Mouse (Mus musculus) gastrocnemius, adult 8-10 months (tissue): Measurements from ENCODE around the gene Slc35b1. TPM values are rescaled to one million over a fixed set of nuclear protein-coding genes. Genes with fewer than 3 reads are reported as not detected.

Experiments used
- DNase-seq, 2 experiments: peaks; one replicate each; pipeline ENCODE4 v3.0.0; 2022; ENCODE audit warnings: low spot score in 2 of 2
- total RNA-seq, 4 experiments: library from RNA; stranded (reverse); gene quantifications; 2 replicates each; pipeline ENCODE4 v1.2.4; 2022

Slc35b1 gene
- total RNA-seq, 4 experiments from 2014 or later, result 49.1 to 55.1 (median 51.9) TPM

DNA sequence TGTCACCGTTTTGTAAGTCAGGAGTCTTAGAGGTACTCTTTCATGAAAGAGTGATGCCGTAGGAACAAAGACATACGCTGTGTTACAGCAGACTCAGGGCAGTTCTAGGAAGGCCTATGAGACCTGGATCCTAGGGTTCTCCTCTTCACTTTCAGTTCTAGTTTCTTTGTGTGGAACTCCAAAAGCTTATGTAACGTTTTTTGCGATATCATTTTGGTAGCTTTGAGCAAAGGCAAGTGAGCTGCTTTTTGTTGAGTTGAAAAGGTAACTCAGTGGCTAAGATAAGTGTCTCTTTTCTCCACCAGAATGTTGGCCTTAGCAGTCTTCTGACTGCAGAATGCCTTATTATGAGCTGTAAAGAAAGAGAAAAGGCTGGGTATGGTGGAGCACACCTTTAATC, 32.8 kb downstream of the Slc35b1 start:
- no peak for DNase-seq

DNA sequence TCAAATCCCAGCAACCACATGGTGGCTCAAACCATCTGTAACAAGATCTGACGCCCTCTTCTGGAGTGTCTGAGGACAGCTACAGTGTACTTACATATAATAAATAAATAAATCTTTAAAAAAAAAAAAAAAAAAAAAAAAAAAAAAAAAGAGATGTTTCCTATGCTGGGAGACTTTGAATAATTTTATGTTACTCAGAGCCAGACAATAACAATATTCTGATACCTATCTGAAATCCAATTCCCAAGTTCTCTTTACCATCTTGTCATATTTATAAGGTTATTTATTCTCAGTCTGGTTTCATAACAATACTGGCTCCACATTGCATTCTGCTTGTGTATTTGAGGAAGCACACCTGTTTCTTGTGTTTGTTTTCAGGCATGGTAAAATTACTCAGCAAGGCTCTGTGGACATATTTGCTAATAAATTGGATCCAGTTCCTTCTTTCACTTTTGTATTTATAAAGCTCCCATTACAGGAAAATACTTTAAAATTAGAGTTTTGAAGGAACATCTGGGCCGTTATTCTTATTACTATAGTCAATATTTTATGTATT, 36.5 kb downstream of the Slc35b1 start:
- DNase-seq, result no peak

DNA sequence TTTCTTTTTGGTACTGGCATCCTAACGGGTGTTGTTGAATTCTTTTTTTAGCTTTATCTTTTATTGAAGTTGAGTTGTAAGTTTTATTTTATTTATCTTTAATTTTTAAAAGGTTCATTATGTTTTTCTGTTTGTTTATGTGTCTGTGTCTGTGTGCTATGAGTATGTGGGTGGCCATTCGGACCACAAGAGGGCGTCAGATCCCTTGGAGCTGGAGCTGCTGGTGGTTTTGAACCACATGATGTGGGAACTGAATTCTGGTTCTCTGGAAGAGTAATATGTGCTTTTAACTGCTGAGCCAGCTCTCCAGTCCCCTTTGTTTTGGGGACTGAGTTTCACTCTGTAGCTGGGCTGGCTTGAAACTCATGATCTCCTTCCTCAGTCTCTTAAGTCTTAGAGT, 39.0 kb downstream of the Slc35b1 start:
- DNase-seq, result no peak

DNA sequence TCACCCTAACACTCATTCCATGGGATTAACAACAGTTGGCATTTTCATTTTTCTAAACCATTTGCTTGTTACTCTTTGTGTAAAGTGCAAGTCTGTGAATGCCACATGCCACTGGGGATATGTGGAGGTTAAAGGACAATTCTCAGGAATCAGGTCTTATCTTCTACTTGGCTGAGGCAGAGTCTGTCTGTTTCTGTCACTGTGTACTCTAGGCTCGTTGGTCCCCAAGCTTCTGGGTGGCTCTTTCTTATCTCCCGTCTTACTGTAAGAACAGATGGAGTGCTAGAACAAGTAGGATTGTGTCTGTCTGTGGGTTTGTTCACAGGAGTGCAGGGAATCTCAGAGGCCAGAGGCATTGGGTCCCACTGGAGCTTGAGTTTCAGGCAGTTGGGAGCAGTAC, 46.9 kb downstream of the Slc35b1 start:
- no peak for DNase-seq

DNA sequence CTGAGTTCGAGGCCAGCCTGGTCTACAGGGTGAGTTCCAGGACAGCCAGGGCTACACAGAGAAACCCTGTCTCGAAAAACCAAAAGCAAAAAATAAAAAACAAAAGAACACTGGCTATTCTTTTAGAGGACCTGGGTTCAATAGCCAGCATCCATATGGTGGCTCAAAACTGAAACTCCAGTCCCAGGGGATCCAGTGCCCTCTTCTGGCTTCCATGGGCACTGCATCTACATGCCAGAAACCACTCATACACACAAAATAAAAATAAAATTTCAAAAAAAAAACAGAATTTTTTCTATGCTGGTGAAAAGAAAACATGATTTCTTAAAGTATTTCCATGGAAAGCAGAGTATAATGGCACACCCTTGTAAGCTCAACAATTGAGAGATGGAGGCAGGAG, 47.7 kb downstream of the Slc35b1 start:
- DNase-seq, result no peak

Other genes with a start within 250 kb of the Slc35b1 start
- not detected for gene Dlx4, start 238.4 kb upstream of the Slc35b1 start, total RNA-seq
- gene Tac4, start 123.2 kb upstream of the Slc35b1 start, total RNA-seq, result not detected
- 10 to 100 TPM; 19.8 to 28.9 (median 24.2) TPM for gene Kat7, start 74.4 kb upstream of the Slc35b1 start, total RNA-seq
- 1 to 10 TPM; 1.4 to 2.6 (median 2.5) TPM for gene Fam117a, start 47.7 kb upstream of the Slc35b1 start, total RNA-seq
- 100 to 1,000 TPM; 183 to 223 (median 204) TPM for gene Spop, start 29.4 kb downstream of the Slc35b1 start, total RNA-seq
- gene Nxph3, start 129.9 kb downstream of the Slc35b1 start, total RNA-seq, result under 1 TPM; 0.13 to 0.45 (median 0.30) TPM
- 1 to 10 TPM in 1 of 4 experiments, under 1 TPM in 3; 0.12 to 1.0 (median 0.29) TPM for gene Ngfr, start 203.0 kb downstream of the Slc35b1 start, total RNA-seq